Mouse (Mus musculus): ENCODE results near the gene Adamtsl1.

- TF ChIP-seq EP300 (IDR thresholded peaks at IDR 0.05; ENCODE audit: low read depth) (no peak), CTCF (IDR thresholded peaks at IDR 0.05; ENCODE audit: low read depth) (no peak)
Observed at GRCm38 (mm10) chr4:86352121-86352520, 838.1 kb downstream of the Adamtsl1 start.
